Mouse (Mus musculus): ENCODE results near the gene Agpat1.

DNA sequence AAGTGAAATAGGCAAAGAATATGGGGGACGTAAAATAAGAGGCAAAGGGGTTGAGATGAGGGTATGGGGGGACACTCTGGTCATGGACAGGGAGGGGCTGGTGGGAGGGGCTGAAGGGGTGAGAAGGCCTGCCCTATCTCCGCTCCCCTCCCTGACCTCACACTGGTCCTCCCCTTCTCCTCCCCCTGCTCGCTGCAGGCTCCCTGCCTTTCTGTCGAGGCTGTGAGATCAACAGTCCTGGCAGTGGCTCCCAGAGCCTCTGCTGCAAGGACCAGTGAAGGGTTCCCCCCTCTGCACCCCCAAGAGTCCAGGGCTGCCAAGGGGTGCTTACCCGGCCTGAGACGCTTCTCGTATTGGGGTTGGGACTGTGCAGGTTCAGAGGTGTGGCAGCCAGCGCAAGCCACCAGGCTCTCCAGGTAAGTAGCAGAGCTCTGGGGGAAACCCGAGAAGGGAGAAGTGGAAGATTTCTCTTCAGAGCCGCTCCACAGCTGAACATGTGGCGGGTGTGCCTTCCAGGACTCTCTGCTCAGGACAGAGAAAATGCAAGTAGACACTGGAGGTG, 56.3 kb downstream of the Agpat1 start:
- TF ChIP-seq CTCF (conservative IDR thresholded peaks at IDR 0.05; ENCODE audit: low read length): no peak
- TF ChIP-seq POU5F1 (IDR thresholded peaks at IDR 0.05; ENCODE audit: borderline replicate concordance, low read length): no peak

Measured in E14TG2a.4 (cell line).